Mouse (Mus musculus) kidney, postnatal 14 days (tissue): ENCODE results near the gene Gpbp1l1.

Experiments used
- DNase-seq: peaks from one replicate; pipeline ENCODE4 v3.0.0; 2022; ENCODE audit warnings: mixed read lengths

Gpbp1l1 gene

GRCm38 (mm10) chr4:116638821-116639220 is 81.4 kb downstream of the Gpbp1l1 start:
- no peak for DNase-seq

DNA sequence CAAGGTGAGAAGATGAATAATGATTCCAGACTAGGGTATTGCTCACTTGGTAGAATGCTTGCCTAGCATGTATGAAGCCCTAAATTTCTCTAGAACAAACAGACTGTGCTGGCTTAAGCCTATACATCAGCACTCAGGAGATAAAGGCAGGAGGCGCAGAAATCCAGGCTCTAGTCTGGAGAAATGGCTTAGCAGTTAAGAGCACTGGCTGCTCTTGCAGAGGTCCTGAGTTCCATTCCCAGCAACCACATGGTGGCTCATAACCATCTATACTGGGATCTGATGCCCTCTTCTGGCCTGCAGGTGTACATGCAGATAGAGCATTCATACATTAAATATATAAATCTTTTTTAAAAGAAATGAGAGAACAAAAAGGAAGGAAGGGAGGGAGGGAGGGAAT is 84.6 kb downstream of the Gpbp1l1 start:
- no peak for DNase-seq
